Mouse (Mus musculus) hindbrain, embryonic 16.5 days (tissue): ENCODE data around the gene Serpinf2. TPM values are rescaled to one million over a fixed set of nuclear protein-coding genes. Genes with fewer than 3 reads are reported as not detected.

Source experiments
- ATAC-seq: fragments of 200-750 bp; cut with Nextera tagmentation; 2 replicates; pipeline ENCODE4 v1.8.0; 2017; ENCODE audit warnings: moderate TSS enrichment, moderate library complexity
- H3K27ac ChIP-seq: fragments of 300-500 bp; sonication (generic); 2 replicates; pipeline ENCODE4 v1.5.1; 2014; ENCODE audit warnings: low read depth, mild to moderate bottlenecking, control low read depth, low read length, moderate library complexity
- H3K27me3 ChIP-seq: fragments of 300-500 bp; sonication (generic); replicated peaks from 2 replicates; pipeline ENCODE4 v1.6.1; 2014; ENCODE audit warnings: low read length; ENCODE audit not compliant: control insufficient read depth, insufficient read depth
- H3K36me3 ChIP-seq: fragments of 300-500 bp; sonication (generic); 2 replicates; pipeline ENCODE4 v1.6.1; 2014; ENCODE audit warnings: mild to moderate bottlenecking, low read length, moderate library complexity, mixed read lengths; ENCODE audit not compliant: control insufficient read depth, insufficient read depth
- H3K4me1 ChIP-seq: fragments of 300-500 bp; sonication (generic); 2 replicates; pipeline ENCODE4 v1.6.1; 2014; ENCODE audit warnings: low read depth, low read length; ENCODE audit not compliant: control insufficient read depth, insufficient read depth
- H3K4me2 ChIP-seq: fragments of 300-500 bp; sonication (generic); 2 replicates; pipeline ENCODE4 v1.6.1; 2014; ENCODE audit warnings: mild to moderate bottlenecking, low read length, control low read depth, moderate library complexity
- H3K4me3 ChIP-seq: fragments of 300-500 bp; sonication (generic); 2 replicates; pipeline ENCODE4 v1.5.1; 2014; ENCODE audit warnings: mild to moderate bottlenecking, low read length, control low read depth, moderate library complexity
- H3K9ac ChIP-seq: fragments of 300-500 bp; sonication (generic); 2 replicates; pipeline ENCODE4 v1.6.1; 2014; ENCODE audit warnings: low read depth, mild to moderate bottlenecking, control low read depth, low read length, moderate library complexity
- H3K9me3 ChIP-seq: fragments of 300-500 bp; sonication (generic); 2 replicates; pipeline ENCODE4 v1.6.1; 2014; ENCODE audit warnings: mild to moderate bottlenecking, low read length, moderate library complexity; ENCODE audit not compliant: control insufficient read depth
- WGBS: fragments of 180-500 bp; shearing (Covaris S2); extraction: QIAGEN DNeasy Blood & Tissue Kit; methylation state at CpG from one replicate; pipeline ENCODE4 v1.1.7; 2014; 5-methylcytosine and 5-hydroxymethylcytosine counted together
- polyA plus RNA-seq: library from polyadenylated mRNA; unstranded; fragments of >200 nt; fragmentation: Nextera tagmentation; extraction: Ambion mirVana; gene quantifications from 2 replicates; pipeline ENCODE4 v1.2.1, GENCODE M21; 2015

Serpinf2 gene
- polyA plus RNA-seq, 1 experiment from 2014 or later: 0.06 TPM

- Histone ChIP-seq H3K27me3 (no peaks in the 10 kb centered on the region), H3K27ac (no peak overlapping the region), H3K4me1 (no peaks in the 10 kb centered on the region), H3K4me3 (no peak overlapping the region), H3K9ac (no peak overlapping the region), H3K36me3 (peaks cover 30% of the 10 kb centered on the region), H3K9me3 (no peaks in the 10 kb centered on the region), H3K4me2 (no peak overlapping the region)
- ATAC-seq: no peak
- WGBS: 45% methylated on average over 8 of the region's 8 CpGs
Observed at GRCm38 (mm10) chr11:75443711-75444110, 4.3 kb upstream of the Serpinf2 start.

- H3K36me3 ChIP-seq: peaks cover 15% of the 10 kb centered on the region
- 65% methylated on average over 16 of the region's 16 CpGs for WGBS
Observed at GRCm38 (mm10) chr11:75441601-75442000, 2.2 kb upstream of the Serpinf2 start.

GRCm38 (mm10) chr11:75441034-75441433, 1.6 kb upstream of the Serpinf2 start:
- Histone ChIP-seq H3K9ac (no peak overlapping the region), H3K4me3 (no peak overlapping the region), H3K36me3 (peaks cover 15% of the 10 kb centered on the region), H3K4me1 (no peaks in the 10 kb centered on the region), H3K27me3 (no peaks in the 10 kb centered on the region), H3K27ac (no peak overlapping the region), H3K4me2 (no peak overlapping the region), H3K9me3 (no peaks in the 10 kb centered on the region)
- WGBS: 90% methylated on average over 7 of the region's 7 CpGs
- no peak for ATAC-seq

More at GRCm38 (mm10) chr11:75441601-75442000, 2.2 kb upstream of the Serpinf2 start:
- ATAC-seq: no peak
- Histone ChIP-seq H3K4me3 (no peak overlapping the region), H3K27ac (no peak overlapping the region), H3K4me1 (no peaks in the 10 kb centered on the region), H3K4me2 (no peak overlapping the region), H3K9me3 (no peaks in the 10 kb centered on the region), H3K27me3 (no peaks in the 10 kb centered on the region), H3K9ac (no peak overlapping the region)

GRCm38 (mm10) chr11:75439951-75440350, 560 bp upstream of the Serpinf2 start:
- Histone ChIP-seq H3K27ac (no peak overlapping the region), H3K9me3 (no peaks in the 10 kb centered on the region), H3K4me3 (no peak overlapping the region), H3K4me1 (no peaks in the 10 kb centered on the region), H3K27me3 (no peaks in the 10 kb centered on the region), H3K36me3 (peaks cover 8% of the 10 kb centered on the region), H3K9ac (no peak overlapping the region), H3K4me2 (no peak overlapping the region)
- no peak for ATAC-seq
- WGBS: 93% methylated on average over 3 of the region's 3 CpGs

- Histone ChIP-seq H3K9ac (no peak overlapping the region), H3K4me2 (no peak overlapping the region), H3K27me3 (no peaks in the 10 kb centered on the region), H3K9me3 (no peaks in the 10 kb centered on the region), H3K4me3 (no peak overlapping the region), H3K27ac (no peak overlapping the region), H3K4me1 (no peaks in the 10 kb centered on the region), H3K36me3 (peaks cover 5% of the 10 kb centered on the region)
- no peak for ATAC-seq
- 91% methylated on average over 3 of the region's 3 CpGs for WGBS
Observed at GRCm38 (mm10) chr11:75438804-75439203, 587 bp downstream of the Serpinf2 start.

GRCm38 (mm10) chr11:75438194-75438593, 1.2 kb downstream of the Serpinf2 start:
- Histone ChIP-seq H3K9ac (no peak overlapping the region), H3K36me3 (peaks cover 5% of the 10 kb centered on the region), H3K27me3 (no peaks in the 10 kb centered on the region), H3K4me1 (no peaks in the 10 kb centered on the region), H3K9me3 (no peaks in the 10 kb centered on the region), H3K27ac (no peak overlapping the region), H3K4me2 (no peak overlapping the region), H3K4me3 (no peak overlapping the region)
- no peak for ATAC-seq
- 85% methylated on average over 13 of the region's 13 CpGs for WGBS

- Histone ChIP-seq H3K27ac (no peak overlapping the region), H3K36me3 (no peaks in the 10 kb centered on the region), H3K4me1 (no peaks in the 10 kb centered on the region; the same call in 1 of the 2 replicates), H3K27me3 (no peaks in the 10 kb centered on the region), H3K9ac (no peak overlapping the region), H3K4me3 (no peak overlapping the region), H3K9me3 (no peaks in the 10 kb centered on the region), H3K4me2 (no peak overlapping the region)
- 90% methylated on average over 5 of the region's 5 CpGs for WGBS
- ATAC-seq: no peak
Observed at GRCm38 (mm10) chr11:75434138-75434537, 5.3 kb downstream of the Serpinf2 start.

- no peak overlapping the region for H3K4me2 ChIP-seq
- ATAC-seq: peak; percentile 89
- no peaks in the 10 kb centered on the region for H3K9me3 ChIP-seq
- H3K36me3 ChIP-seq: no peaks in the 10 kb centered on the region
- no peaks in the 10 kb centered on the region for H3K27me3 ChIP-seq
- H3K4me1 ChIP-seq: no peaks in the 10 kb centered on the region; the same call in 1 of the 2 replicates
- no peak overlapping the region for H3K9ac ChIP-seq
- H3K4me3 ChIP-seq: no peak overlapping the region
- no peak overlapping the region for H3K27ac ChIP-seq
- WGBS: 52% methylated on average over 11 of the region's 11 CpGs
Observed at GRCm38 (mm10) chr11:75431307-75431706, 8.1 kb downstream of the Serpinf2 start.

- Histone ChIP-seq H3K9me3 (no peaks in the 10 kb centered on the region), H3K27ac (no peak overlapping the region), H3K27me3 (no peaks in the 10 kb centered on the region), H3K4me2 (no peak overlapping the region), H3K4me3 (no peak overlapping the region), H3K9ac (no peak overlapping the region), H3K4me1 (no peaks in the 10 kb centered on the region; the same call in 1 of the 2 replicates), H3K36me3 (no peaks in the 10 kb centered on the region)
- no peak for ATAC-seq
- 88% methylated on average over 9 of the region's 9 CpGs for WGBS
Observed at GRCm38 (mm10) chr11:75429019-75429705, 10.2 kb downstream of the Serpinf2 start.
